Mouse (Mus musculus) gastrocnemius, postnatal 4 days (tissue): Measurements from ENCODE around the gene Gm45808. TPM values are rescaled to one million over a fixed set of nuclear protein-coding genes. Genes with fewer than 3 reads are reported as not detected.
A peak's percentile ranks its signal among the peaks of the same experiment; 100 is the strongest.
"Not testable (repeated sequence)": the region's sequence is repeated elsewhere in the genome, so short reads cannot be mapped to it uniquely, and the experiment has no call there.

Experiments
- DNase-seq, 2 experiments: peaks; one replicate each; pipeline ENCODE4 v3.0.0; 2021 to 2022; ENCODE audit warnings: low spot score in 2 of 2, mixed read lengths in 2 of 2
- total RNA-seq, 2 experiments: library from RNA; stranded (reverse); gene quantifications; 2 replicates each; pipeline ENCODE4 v1.2.3; 2021

The Gm45808 gene
- total RNA-seq, 2 experiments from 2014 or later = 3.8 to 5.4 TPM

GRCm38 (mm10) chr7:45476453-45476852 is 10.2 kb downstream of the Gm45808 start:
- no peak for DNase-seq

DNA sequence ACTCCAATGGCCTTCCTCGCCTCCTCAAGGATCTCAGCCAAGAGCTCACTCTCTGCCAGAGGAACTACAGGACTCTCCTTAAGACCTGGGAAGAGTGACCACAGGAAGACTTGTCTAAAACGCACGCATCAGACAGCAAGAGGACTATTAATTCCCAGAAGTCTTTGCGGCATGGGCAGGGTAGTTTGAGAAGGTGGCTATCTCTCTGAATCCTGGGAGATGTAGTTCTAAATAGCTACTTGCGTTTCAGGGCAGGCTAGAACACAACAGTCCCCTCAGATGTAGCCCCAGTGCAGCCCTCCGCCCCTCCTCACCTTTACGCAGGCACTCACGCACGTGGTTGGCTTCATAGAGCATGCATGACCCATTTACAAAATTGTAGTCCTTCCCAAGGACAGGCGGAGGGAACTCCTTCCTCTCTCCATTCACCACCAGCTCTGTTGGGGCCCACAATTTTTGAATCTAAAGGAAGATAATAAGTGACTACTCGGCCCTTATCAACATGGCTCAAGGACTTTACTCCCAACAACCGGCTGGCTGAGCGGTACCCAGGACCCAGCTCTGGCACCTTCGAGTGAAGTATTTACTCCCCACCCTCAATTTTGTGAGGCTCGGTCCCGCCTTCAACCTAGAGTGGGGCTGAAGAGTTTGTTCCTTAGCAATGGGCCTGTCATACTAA is 11.2 kb downstream of the Gm45808 start:
- no peak for DNase-seq

DNA sequence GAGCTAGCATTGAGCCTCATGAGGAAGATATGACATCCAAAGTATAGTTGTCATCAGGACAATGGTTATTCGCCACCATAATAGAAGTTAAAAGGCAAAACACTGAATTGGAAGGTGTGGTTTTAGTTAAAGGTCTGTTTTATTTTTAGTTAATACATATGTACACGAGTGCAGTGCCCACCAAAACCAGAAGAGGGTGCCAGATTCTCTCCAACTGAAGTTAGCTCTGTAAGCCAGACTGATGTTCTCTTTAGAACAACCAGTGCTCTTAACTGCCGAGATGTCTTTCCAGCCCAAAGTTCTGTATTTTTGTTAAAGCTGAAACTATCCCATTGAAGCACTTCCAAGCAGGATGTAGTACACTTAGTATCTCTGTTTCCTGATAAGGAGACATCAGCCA is 15.7 kb downstream of the Gm45808 start:
- peak in 1 of 2 experiments; percentile 71 for DNase-seq

GRCm38 (mm10) chr7:45467090-45467670 is 19.4 kb downstream of the Gm45808 start:
- DNase-seq = no peak

DNA sequence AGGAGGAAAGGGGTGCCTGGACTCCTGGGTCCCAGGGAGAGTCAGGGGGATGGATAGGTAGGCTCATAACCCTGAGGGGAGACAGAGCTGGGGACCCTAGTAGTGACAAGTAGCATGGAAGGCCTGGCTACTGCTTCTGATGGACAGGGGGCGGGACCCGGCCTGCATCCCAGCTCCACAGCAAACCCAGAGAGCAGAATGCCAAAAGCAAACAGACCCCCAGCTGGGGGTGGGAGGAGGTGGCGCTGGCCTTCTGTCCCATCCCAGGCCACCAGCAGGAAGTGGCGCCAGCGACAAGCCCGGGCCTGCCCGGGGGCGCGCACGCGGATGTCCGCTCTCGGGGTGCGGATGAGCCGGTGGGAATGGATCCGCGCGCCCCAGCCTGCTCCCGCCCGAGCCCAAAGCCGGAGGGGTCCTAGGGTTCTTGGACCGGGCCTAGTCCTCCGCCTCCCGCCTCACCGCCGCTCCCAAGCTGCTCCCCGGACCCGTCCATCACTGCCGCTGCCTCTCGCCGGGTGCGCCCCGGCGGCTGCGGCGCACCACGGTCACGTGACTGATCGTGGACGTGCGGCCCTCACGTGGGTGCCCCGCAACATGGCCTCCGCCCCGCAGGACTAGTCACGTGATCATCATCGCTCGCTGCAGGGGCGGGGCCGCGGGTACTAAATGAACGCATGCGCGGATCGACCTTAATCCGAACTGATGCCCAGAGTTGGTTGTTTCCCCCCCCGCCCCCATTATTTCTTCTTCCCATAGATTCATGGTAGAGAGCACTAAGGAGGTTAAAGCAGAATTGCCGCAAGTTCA is 20.1 kb downstream of the Gm45808 start, which contains the start of gene Bax:
Gene Bax, minus strand, starts transcription at position 616 of the 807 bp plus-strand sequence.
- peak; percentile 92 to 98 for DNase-seq

GRCm38 (mm10) chr7:45465549-45465948 is 21.1 kb downstream of the Gm45808 start:
- DNase-seq = no peak

GRCm38 (mm10) chr7:45465112-45465511 is 21.5 kb downstream of the Gm45808 start:
- no peak for DNase-seq

DNA sequence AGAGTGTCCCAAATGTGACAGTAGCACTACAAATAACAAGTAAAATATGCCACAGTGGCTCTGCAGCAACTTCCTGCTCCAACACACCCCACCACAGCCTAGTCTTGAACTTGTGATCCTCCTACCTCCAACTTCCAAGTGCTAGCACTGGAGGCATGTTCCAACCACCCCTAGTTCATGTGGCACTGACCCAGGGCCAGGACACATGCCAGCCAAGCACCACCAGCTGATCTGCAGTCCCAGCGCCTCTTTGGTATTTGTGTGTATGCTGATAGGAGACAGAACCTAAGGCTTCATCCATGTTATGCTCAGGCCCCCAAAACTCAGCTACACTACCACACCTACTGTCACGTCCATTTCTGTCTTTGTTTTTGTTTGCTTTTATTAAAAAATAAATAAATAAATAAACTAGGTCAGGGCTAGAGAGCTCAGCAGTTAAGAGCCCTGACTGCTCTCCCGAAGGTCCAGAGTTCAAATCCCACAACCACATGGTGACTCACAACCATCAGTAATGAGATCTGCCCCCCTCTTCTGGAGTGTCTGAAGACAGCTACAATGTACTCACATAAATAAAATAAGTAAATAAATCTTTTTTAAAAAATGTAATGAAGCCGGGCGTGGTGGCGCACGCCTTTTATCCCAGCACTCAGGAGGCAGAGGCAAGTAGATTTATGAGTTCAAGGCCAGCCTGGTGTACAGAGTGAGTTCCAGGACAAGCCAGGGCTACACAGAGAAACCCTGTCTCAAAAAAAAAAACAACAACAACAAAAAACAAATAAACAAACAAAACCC is 22.4 kb downstream of the Gm45808 start:
- no peak for DNase-seq

DNA sequence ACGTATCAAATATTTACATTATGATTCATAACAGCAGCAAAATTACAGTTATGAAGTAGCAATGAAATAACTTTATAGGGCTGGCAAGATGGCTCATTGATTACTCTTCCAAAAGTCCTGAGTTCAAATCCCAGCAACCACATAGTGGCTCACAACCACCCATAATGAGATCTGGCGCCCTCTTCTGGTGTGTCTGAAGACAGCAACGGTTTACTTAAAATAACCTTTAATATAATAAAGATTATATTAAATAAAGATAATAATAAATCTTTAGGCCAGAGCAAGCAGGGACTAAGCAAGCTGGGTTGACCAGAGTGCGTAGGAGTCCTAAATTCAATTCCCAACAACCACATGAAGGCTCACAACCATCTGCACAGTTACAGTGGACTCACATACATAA is 23.7 kb downstream of the Gm45808 start:
- DNase-seq = not testable (repeated sequence)

GRCm38 (mm10) chr7:45462325-45462724 is 24.3 kb downstream of the Gm45808 start:
- no peak for DNase-seq

GRCm38 (mm10) chr7:45461781-45462180 is 24.8 kb downstream of the Gm45808 start:
- DNase-seq = no peak

DNA sequence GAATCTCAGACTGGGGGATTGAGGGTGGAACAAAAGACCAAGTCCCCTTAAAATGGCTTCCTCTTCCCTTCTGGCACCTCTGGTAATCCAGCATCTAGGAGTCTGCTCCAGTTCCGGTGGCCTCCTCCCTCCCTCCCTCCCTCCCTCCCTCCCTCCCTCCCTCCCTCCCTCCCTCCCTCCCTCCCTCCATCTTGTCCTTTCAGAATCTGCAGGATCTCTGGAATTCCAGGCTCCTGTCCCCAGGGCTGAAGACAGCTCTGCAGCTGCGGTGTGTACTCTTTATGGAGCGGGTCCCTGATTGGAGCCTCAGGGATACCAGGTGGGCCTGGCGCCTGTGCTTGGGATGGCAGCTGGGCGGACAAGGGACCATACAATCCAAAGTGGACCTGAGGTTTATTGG is 25.3 kb downstream of the Gm45808 start:
- DNase-seq = no peak

DNA sequence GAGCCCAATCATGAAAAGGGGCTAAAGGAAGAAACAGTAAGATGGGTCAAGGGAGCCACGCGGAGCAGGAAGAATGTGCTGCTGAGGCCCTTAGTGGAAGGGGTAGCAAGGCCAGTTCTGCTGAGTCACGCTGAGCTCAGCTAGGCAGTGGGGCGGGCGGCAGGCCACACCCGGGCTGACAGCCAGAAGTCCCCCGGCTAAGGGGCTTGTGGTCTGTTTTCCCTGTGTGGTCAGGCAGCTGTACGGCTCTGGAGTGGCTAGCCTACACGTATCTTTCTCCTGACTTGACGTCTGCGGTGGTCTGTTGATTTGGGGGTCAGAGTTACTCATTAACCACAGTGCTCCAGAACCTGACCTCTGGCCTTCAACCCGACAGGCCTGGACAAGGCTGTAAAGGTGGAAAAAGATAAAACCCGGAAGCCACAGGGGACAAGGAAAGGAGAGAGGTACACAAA is 25.7 kb downstream of the Gm45808 start:
- DNase-seq = peak in 1 of 2 experiments; percentile 66

- no peak for DNase-seq
These were observed 26.2 kb downstream of the Gm45808 start for GRCm38 (mm10) chr7:45460377-45460776.

DNA sequence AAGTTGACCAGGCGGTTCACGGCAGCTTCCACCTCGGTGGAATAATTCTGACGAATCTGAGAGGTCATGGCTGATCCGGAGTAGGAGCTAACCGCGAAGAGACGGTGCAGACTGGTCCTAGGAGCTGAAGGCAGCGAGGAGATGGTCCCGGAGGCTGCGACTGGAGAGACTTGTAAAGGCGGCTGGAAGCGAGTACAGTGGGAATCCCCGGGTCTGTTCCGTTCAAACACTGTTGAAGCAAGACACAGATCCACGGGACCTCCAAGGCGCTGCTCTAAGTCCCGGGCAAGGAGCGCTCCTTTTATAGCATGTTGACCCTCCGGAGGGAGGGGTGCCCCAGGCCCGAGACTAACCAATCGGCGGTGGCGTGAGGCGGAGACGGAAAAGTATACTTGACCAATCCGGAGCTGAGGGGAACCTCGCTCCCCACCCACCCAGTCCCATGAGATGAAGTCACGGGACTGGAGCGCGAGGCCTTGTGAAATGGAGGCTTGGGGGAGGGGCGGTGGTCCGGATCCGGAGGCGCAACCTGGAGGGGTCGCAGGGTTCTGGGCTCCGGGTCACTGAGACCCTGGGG is 27.0 kb downstream of the Gm45808 start, which contains the start of gene Ftl1:
Gene Ftl1, minus strand, starts transcription at position 321 of the 577 bp plus-strand sequence.
- DNase-seq = peak; percentile 93 to 96

DNA sequence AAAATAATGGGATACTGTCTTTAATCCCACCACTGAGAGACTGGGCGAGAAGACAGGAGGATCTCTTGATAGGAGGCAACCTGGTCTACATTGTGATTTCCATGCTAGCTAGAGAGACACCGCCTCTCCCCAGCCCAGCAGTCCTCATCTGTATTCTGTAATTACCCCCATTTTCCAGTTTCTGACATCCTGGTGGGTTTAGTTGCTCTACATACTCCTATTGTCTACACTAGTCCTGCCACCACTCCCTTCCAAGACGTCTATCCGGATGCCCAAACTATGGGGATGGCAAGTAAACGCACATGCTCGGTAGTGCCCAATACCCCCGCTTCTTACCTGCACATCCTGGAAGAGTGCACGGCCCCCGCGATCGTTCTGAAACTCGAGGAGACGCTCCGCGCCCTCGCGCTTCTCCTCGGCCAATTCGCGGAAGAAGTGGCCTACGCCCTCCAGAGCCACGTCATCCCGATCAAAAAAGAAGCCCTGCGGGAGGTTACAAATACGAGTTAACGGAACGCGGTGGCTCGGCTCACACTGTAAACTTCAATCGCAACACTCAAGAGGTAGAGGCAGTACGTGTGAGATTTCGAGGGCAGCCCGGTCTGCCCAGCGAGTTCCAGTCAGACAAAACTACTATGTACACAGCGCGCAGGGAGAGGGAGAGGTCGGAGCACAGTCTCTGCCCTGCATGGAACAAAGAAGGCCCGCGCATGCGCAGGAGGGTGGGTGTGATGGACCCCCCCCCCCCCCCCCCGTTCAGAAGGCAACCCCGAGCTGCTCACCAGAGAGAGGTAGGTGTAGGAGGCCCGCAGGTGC is 27.7 kb downstream of the Gm45808 start:
- peak; percentile 78 to 86 for DNase-seq

DNA sequence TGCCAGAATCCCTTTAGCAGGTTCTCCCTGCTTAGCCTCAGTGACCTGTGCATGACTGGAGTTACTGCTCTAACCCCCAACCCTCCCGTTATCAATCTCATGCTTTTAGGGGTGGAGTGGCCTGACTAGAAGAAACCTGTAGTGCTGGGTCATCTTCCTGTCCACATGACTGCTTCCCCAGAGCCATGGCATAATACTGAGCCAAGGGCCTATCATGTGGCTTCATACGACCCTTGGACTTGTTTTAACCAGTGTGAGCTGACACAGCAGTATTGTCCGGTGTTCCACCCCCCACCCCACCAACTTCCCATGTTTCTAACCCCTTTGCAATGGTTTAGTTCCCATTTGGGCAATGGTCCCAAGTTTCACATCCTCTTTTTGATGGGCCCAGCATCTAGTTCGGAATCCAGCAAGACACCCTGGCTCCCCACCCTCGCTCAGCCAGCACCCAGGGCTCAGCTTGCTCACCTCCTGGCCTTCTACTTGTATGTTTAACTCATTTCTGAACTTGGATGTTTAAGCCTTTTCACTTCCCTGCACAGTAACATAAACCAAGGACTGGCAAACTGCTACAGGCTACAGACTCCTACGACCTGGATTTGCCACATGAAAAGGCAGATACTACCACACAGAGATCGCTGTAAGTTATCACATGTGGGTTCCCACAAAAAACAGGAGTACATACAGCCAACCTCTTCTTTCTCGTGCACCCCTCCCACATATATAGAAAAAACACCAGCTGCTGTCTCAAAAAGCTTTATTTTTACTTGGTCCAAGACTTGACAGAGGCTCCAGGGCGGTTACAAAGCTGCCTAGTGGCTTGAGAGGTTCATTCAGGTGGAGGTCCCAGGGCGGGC is 29.2 kb downstream of the Gm45808 start:
- no peak for DNase-seq

GRCm38 (mm10) chr7:45456721-45457203 is 29.8 kb downstream of the Gm45808 start:
- no peak for DNase-seq
